ENCODE assay signal across 24 mouse cellular contexts in genomic region chr1:86151376-86151775, GRCm38 (mm10). TPM values are rescaled to one million over a fixed set of nuclear protein-coding genes. Genes with fewer than 3 reads are reported as not detected.
"Had no signal": no experiment of that assay in that cellular context is flagged by ENCODE, and none has a peak within 500 bp of the region (broad histone marks: within the 10 kb centered on the region; RNA-seq: fewer than 3 reads in every experiment).

No protein-coding gene starts in this region.

- DNase-seq: liver, postnatal 0 days; lung, adult 2 months; lung, postnatal 14 days; lung, postnatal 36 days; right cerebral cortex, postnatal 14 days; thymus, adult 2 months; thymus, postnatal 25 days; thymus, postnatal 4 days had no signal

- H3K4me2 ChIP-seq: lung, embryonic 15.5 days; midbrain, embryonic 11.5 days; midbrain, embryonic 13.5 days; midbrain, embryonic 15.5 days; neural tube, embryonic 13.5 days; stomach, embryonic 15.5 days had no signal

- H3K9me3 ChIP-seq: lung, embryonic 15.5 days; megakaryocyte, embryonic 14.5 days; midbrain, embryonic 13.5 days; midbrain, embryonic 15.5 days; neural tube, embryonic 13.5 days; stomach, embryonic 15.5 days had no signal

- H3K27ac ChIP-seq: lung, embryonic 15.5 days; macrophage; midbrain, embryonic 13.5 days; midbrain, embryonic 15.5 days; neural tube, embryonic 13.5 days; stomach, embryonic 15.5 days; stomach, postnatal 0 days had no signal

- H3K9ac ChIP-seq: liver, postnatal 0 days; lung, embryonic 15.5 days; midbrain, embryonic 13.5 days; midbrain, embryonic 15.5 days; neural tube, embryonic 13.5 days; stomach, embryonic 15.5 days had no signal

- H3K27me3 ChIP-seq: lung, embryonic 15.5 days; midbrain, embryonic 13.5 days; midbrain, embryonic 15.5 days; neural tube, embryonic 13.5 days; stomach, embryonic 15.5 days had no signal

- ATAC-seq: liver, postnatal 0 days; lung, postnatal 0 days; midbrain, embryonic 13.5 days; midbrain, embryonic 15.5 days had no signal

- H3K36me3 ChIP-seq: lung, embryonic 15.5 days; midbrain, embryonic 13.5 days; midbrain, embryonic 15.5 days; neural tube, embryonic 13.5 days; stomach, embryonic 15.5 days had no signal

- H3K4me3 ChIP-seq: lung, embryonic 15.5 days; megakaryocyte, embryonic 14.5 days; midbrain, embryonic 13.5 days; midbrain, embryonic 15.5 days; neural tube, embryonic 13.5 days; stomach, embryonic 15.5 days had no signal

RNA-seq across cellular contexts. Expression of gene Gm21972, which starts 17.9 kb away (rescaled TPM):
- total RNA-seq: monocyte, adult 5-6 weeks; neutrophil, adult 5-6 weeks had no signal
- polyA plus RNA-seq: liver, postnatal 0 days; lung, adult 2 months; neural tube, embryonic 13.5 days; spleen, adult 2 months; stomach, embryonic 15.5 days; stomach, postnatal 0 days; thymus, adult 2 months had no signal

RNA-seq across cellular contexts. Expression of gene Htr2b, which starts 39.6 kb away (rescaled TPM):
- total RNA-seq: megakaryocyte progenitor cell, adult 5-6 weeks; midbrain, postnatal 0 days; monocyte, adult 5-6 weeks; neutrophil, adult 5-6 weeks had no signal
- polyA plus RNA-seq: liver, postnatal 0 days; neural tube, embryonic 11.5 days; spleen, adult 2 months had no signal
